ENCODE assay signal across 21 mouse cellular contexts in genomic region chr3:138131168-138131567, GRCm38 (mm10). TPM values are rescaled to one million over a fixed set of nuclear protein-coding genes. Genes with fewer than 3 reads are reported as not detected.
A peak's percentile ranks its signal among the peaks of the same experiment; 100 is the strongest.
DNase-seq lines count a peak whose midpoint lies in the region; ATAC-seq and TF ChIP-seq lines count a peak whose summit lies in the region.
"Had no signal": no experiment of that assay in that cellular context is flagged by ENCODE, and none has a peak within 500 bp of the region (broad histone marks: within the 10 kb centered on the region; RNA-seq: fewer than 3 reads in every experiment).

No protein-coding gene starts in this region.

- ATAC-seq in hindbrain, postnatal 0 days = no peak
- peak; percentile 31 for ATAC-seq in intestine, postnatal 0 days
- ATAC-seq in liver, embryonic 16.5 days (ENCODE audit: low read depth) = peak; percentile 87
- ATAC-seq: activated CD4-positive, CD25-positive, alpha-beta regulatory T cell, adult 4 months; forebrain, embryonic 15.5 days had no signal

- no peak overlapping the region for H3K4me3 ChIP-seq in hindbrain, embryonic 10.5 days
- no peak overlapping the region for H3K4me3 ChIP-seq in hindbrain, postnatal 0 days (ENCODE audit: low read length)
- H3K4me3 ChIP-seq in ES-E14 (ENCODE audit: insufficient read depth in 1 of 2, low read depth in 1 of 2, low read length in 2 of 2, poor library complexity in 1 of 2, severe bottlenecking in 1 of 2) = no peak overlapping the region
- H3K4me3 ChIP-seq in intestine, postnatal 0 days (ENCODE audit: low read depth, low read length) = peak overlapping the region; percentile 54
- peak overlapping the region; percentile 49 for H3K4me3 ChIP-seq in liver, embryonic 16.5 days (ENCODE audit: low read depth, low read length)
- H3K4me3 ChIP-seq in limb, embryonic 10.5 days = no peak overlapping the region
- H3K4me3 ChIP-seq: forebrain, embryonic 15.5 days; layer of hippocampus, adult 2 months; neural tube, embryonic 13.5 days had no signal

- H3K4me2 ChIP-seq in hindbrain, postnatal 0 days (ENCODE audit: low read depth, low read length) = no peak overlapping the region
- peak overlapping the region; percentile 14 for H3K4me2 ChIP-seq in intestine, postnatal 0 days (replicated peaks; ENCODE audit: low read depth)
- H3K4me2 ChIP-seq in liver, embryonic 16.5 days (ENCODE audit: low read depth, low read length) = no peak overlapping the region
- H3K4me2 ChIP-seq: forebrain, embryonic 15.5 days; heart, embryonic 11.5 days; midbrain, embryonic 11.5 days; neural tube, embryonic 13.5 days had no signal

- H3K4me1 ChIP-seq in hindbrain, embryonic 10.5 days (replicated peaks) = peaks cover 11% of the 10 kb centered on the region
- no peaks in the 10 kb centered on the region for H3K4me1 ChIP-seq in hindbrain, postnatal 0 days (ENCODE audit: insufficient read depth, low read length)
- peaks cover 0 to 3% of the 10 kb centered on the region in 2 experiments; a peak in 1 of 4 replicates for H3K4me1 ChIP-seq in ES-E14 (ENCODE audit: control insufficient read depth in 2 of 2, insufficient read depth in 2 of 2, low read length in 2 of 2, poor library complexity in 1 of 2)
- H3K4me1 ChIP-seq in intestine, postnatal 0 days (replicated peaks; ENCODE audit: control insufficient read depth, insufficient read depth, low read length) = no peaks in the 10 kb centered on the region
- H3K4me1 ChIP-seq in liver, embryonic 16.5 days (ENCODE audit: control insufficient read depth, low read depth, low read length) = no peaks in the 10 kb centered on the region; the same call in 1 of the 2 replicates
- no peaks in the 10 kb centered on the region for H3K4me1 ChIP-seq in limb, embryonic 10.5 days
- H3K4me1 ChIP-seq: neural tube, embryonic 13.5 days had no signal

- H3K27ac ChIP-seq in hindbrain, embryonic 10.5 days = peak overlapping the region; percentile 40
- H3K27ac ChIP-seq in hindbrain, postnatal 0 days = no peak overlapping the region
- 0 out of 2 replicates have a peak overlapping the region, but pooled peaks have one; percentile 30 for H3K27ac ChIP-seq in ES-E14 (ENCODE audit: insufficient read depth, low read depth, low read length, poor library complexity, severe bottlenecking)
- peak overlapping the region; percentile 93 for H3K27ac ChIP-seq in intestine, postnatal 0 days (ENCODE audit: low read depth, low read length)
- H3K27ac ChIP-seq in liver, embryonic 16.5 days (ENCODE audit: low read length) = peak overlapping the region; percentile 63
- H3K27ac ChIP-seq in limb, embryonic 10.5 days = no peak overlapping the region
- H3K27ac ChIP-seq: forebrain, embryonic 15.5 days; layer of hippocampus, adult 2 months; neural tube, embryonic 13.5 days had no signal

- in situ Hi-C loops in ES-E14 (cut with MboI; ENCODE audit: low sequenced_read_pairs in 2 of 2, unreplicated experiment in 2 of 2) = loop anchor here in 1 of 2 experiments (25.0 kb wide), 1 partner anchor 344 kb away; no protein-coding TSS in a partner anchor

- H3K27me3 ChIP-seq in hindbrain, embryonic 10.5 days (ENCODE audit: insufficient read depth, poor library complexity, severe bottlenecking) = no peaks in the 10 kb centered on the region
- no peaks in the 10 kb centered on the region for H3K27me3 ChIP-seq in hindbrain, postnatal 0 days (ENCODE audit: insufficient read depth, low read length)
- H3K27me3 ChIP-seq in intestine, postnatal 0 days (replicated peaks; ENCODE audit: control insufficient read depth, insufficient read depth, low read length) = no peaks in the 10 kb centered on the region
- no peaks in the 10 kb centered on the region for H3K27me3 ChIP-seq in liver, embryonic 16.5 days (ENCODE audit: control insufficient read depth, insufficient read depth, low read depth, low read length)
- no peaks in the 10 kb centered on the region for H3K27me3 ChIP-seq in limb, embryonic 10.5 days (ENCODE audit: low read depth, poor library complexity, severe bottlenecking)
- H3K27me3 ChIP-seq: forebrain, embryonic 15.5 days; neural tube, embryonic 13.5 days had no signal

- 54% methylated on average over 9 of the region's 9 CpGs for WGBS in hindbrain, embryonic 10.5 days
- 58% methylated on average over 9 of the region's 9 CpGs for WGBS in hindbrain, postnatal 0 days
- 23% methylated on average over 9 of the region's 9 CpGs for WGBS in intestine, postnatal 0 days
- WGBS in liver, embryonic 16.5 days (ENCODE audit: insufficient replicate concordance) = 56% methylated on average over 9 of the region's 9 CpGs
- WGBS in limb, embryonic 10.5 days = 70% methylated on average over 9 of the region's 9 CpGs

- TF ChIP-seq CTCF in hindbrain, postnatal 0 days (IDR thresholded peaks at IDR 0.05; ENCODE audit: low read depth) = no peak
- no peak for TF ChIP-seq CTCF in intestine, postnatal 0 days (IDR thresholded peaks at IDR 0.05; ENCODE audit: low read depth)

- DNase-seq in hindbrain, embryonic 10.5 days (ENCODE audit: low spot score) = no peak
- DNase-seq in hindbrain, postnatal 0 days (ENCODE audit: low spot score) = no peak
- DNase-seq in ES-E14 (ENCODE audit: low read depth, low spot score) = no peak
- no peak for DNase-seq in thymus, postnatal 0 days (ENCODE audit: low spot score)
- DNase-seq in thymus, adult 18-20 months = no peak
- DNase-seq in limb, embryonic 10.5 days (ENCODE audit: low spot score) = no peak
- DNase-seq: B cell, adult 2 months; cerebellum, postnatal 10 days; heart, postnatal 36 days; lung, adult 2 months; lung, postnatal 4 days; right cerebral cortex, postnatal 25 days; thymus, adult 2 months had no signal

- no peaks in the 10 kb centered on the region for H3K9me3 ChIP-seq in hindbrain, embryonic 10.5 days
- H3K9me3 ChIP-seq in hindbrain, postnatal 0 days (ENCODE audit: low read length) = no peaks in the 10 kb centered on the region
- H3K9me3 ChIP-seq in ES-E14 (ENCODE audit: control insufficient read depth, insufficient read depth, low read depth, low read length) = no peaks in the 10 kb centered on the region
- H3K9me3 ChIP-seq in intestine, postnatal 0 days (ENCODE audit: control insufficient read depth) = no peaks in the 10 kb centered on the region
- H3K9me3 ChIP-seq in liver, embryonic 16.5 days (replicated peaks; ENCODE audit: control insufficient read depth, low read length) = no peaks in the 10 kb centered on the region
- no peaks in the 10 kb centered on the region for H3K9me3 ChIP-seq in limb, embryonic 10.5 days (replicated peaks)
- H3K9me3 ChIP-seq: forebrain, embryonic 15.5 days; neural tube, embryonic 13.5 days had no signal

- H3K36me3 ChIP-seq in hindbrain, embryonic 10.5 days = no peaks in the 10 kb centered on the region
- no peaks in the 10 kb centered on the region for H3K36me3 ChIP-seq in hindbrain, postnatal 0 days (ENCODE audit: insufficient read depth, low read length)
- H3K36me3 ChIP-seq in ES-E14 (ENCODE audit: control insufficient read depth, insufficient read depth, low read length, poor library complexity, severe bottlenecking) = no peaks in the 10 kb centered on the region
- H3K36me3 ChIP-seq in intestine, postnatal 0 days (ENCODE audit: control insufficient read depth, insufficient read depth) = no peaks in the 10 kb centered on the region
- H3K36me3 ChIP-seq in liver, embryonic 16.5 days (ENCODE audit: control insufficient read depth, insufficient read depth) = no peaks in the 10 kb centered on the region
- no peaks in the 10 kb centered on the region for H3K36me3 ChIP-seq in limb, embryonic 10.5 days
- H3K36me3 ChIP-seq: forebrain, embryonic 15.5 days; neural tube, embryonic 13.5 days had no signal

- no peak overlapping the region for H3K9ac ChIP-seq in hindbrain, postnatal 0 days (replicated peaks; ENCODE audit: low read length)
- H3K9ac ChIP-seq in ES-E14 (ENCODE audit: insufficient read depth, low read depth, low read length, poor library complexity, severe bottlenecking) = no peak overlapping the region
- peak overlapping the region; percentile 65 for H3K9ac ChIP-seq in intestine, postnatal 0 days (ENCODE audit: low read depth, low read length)
- H3K9ac ChIP-seq in liver, embryonic 16.5 days (ENCODE audit: low read depth, low read length) = no peak overlapping the region
- H3K9ac ChIP-seq: forebrain, embryonic 15.5 days; neural tube, embryonic 13.5 days had no signal

TF ChIP-seq in ES-E14, 5 proteins besides CTCF, POLR2A, EP300 and RAD21:
- TF ChIP-seq ZNF384 (IDR thresholded peaks at IDR 0.05; ENCODE audit: low read depth, low read length) = no peak
TF ChIP-seq in ES-E14: peak in this region for 0.

RNA-seq across cellular contexts. Expression of gene Trmt10a, which starts 12.1 kb away (rescaled TPM):
- polyA plus RNA-seq in hindbrain, embryonic 10.5 days (2016; fragmentation: Nextera tagmentation; extraction: Ambion mirVana) = 12.5 and 15.1 TPM in 2 replicates
- total RNA-seq in hindbrain, postnatal 0 days (2014; rRNA removed) = 2.8 and 3.1 TPM in 2 replicates
- 8.7 and 9.3 TPM in 2 replicates for polyA plus RNA-seq in hindbrain, postnatal 0 days (2015; fragmentation: Nextera tagmentation; extraction: Ambion mirVana)
- 16.2 and 16.5 TPM in 2 replicates for total RNA-seq in ES-E14 (2012; rRNA removed)
- 4.3 and 4.7 TPM in 2 replicates for polyA plus RNA-seq in intestine, postnatal 0 days (2015; fragmentation: Nextera tagmentation; extraction: Ambion mirVana)
- polyA plus RNA-seq in liver, embryonic 16.5 days (2015; fragmentation: Nextera tagmentation; extraction: Ambion mirVana) = 4.5 and 4.8 TPM in 2 replicates
- polyA plus RNA-seq in thymus, postnatal 0 days (2015; fragmentation: Nextera tagmentation; extraction: Ambion mirVana) = 9.5 and 10.4 TPM in 2 replicates
- polyA plus RNA-seq in limb, embryonic 10.5 days (2016; fragmentation: Nextera tagmentation; extraction: Ambion mirVana) = 16.0 and 17.1 TPM in 2 replicates

RNA-seq across cellular contexts. Expression of gene Mttp, which starts 13.6 kb away (rescaled TPM):
- 9.2 and 9.9 TPM in 2 replicates for polyA plus RNA-seq in hindbrain, embryonic 10.5 days (2016; fragmentation: Nextera tagmentation; extraction: Ambion mirVana)
- 3.3 and 4.5 TPM in 2 replicates for total RNA-seq in hindbrain, postnatal 0 days (2014; rRNA removed)
- 6.3 and 6.6 TPM in 2 replicates for polyA plus RNA-seq in hindbrain, postnatal 0 days (2015; fragmentation: Nextera tagmentation; extraction: Ambion mirVana)
- 10.3 and 10.8 TPM in 2 replicates for total RNA-seq in ES-E14 (2012; rRNA removed)
- polyA plus RNA-seq in intestine, postnatal 0 days (2015; fragmentation: Nextera tagmentation; extraction: Ambion mirVana) = 930 and 998 TPM in 2 replicates
- 45.6 and 48.8 TPM in 2 replicates for polyA plus RNA-seq in liver, embryonic 16.5 days (2015; fragmentation: Nextera tagmentation; extraction: Ambion mirVana)
- 8.6 and 9.9 TPM in 2 replicates for polyA plus RNA-seq in thymus, postnatal 0 days (2015; fragmentation: Nextera tagmentation; extraction: Ambion mirVana)
- 7.5 and 8.9 TPM in 2 replicates for polyA plus RNA-seq in limb, embryonic 10.5 days (2016; fragmentation: Nextera tagmentation; extraction: Ambion mirVana)

Comparison
In these comparisons a context has a peak if more than half of its experiments do, and no peak if none do; other contexts are left out.
1. H3K27ac ChIP-seq: peak in hindbrain, embryonic 10.5 days (single experiment), ES-E14 (single experiment), intestine, postnatal 0 days (single experiment) and liver, embryonic 16.5 days (single experiment); none in hindbrain, postnatal 0 days (single experiment) and limb, embryonic 10.5 days (single experiment).
2. H3K4me3 ChIP-seq: peak in intestine, postnatal 0 days (single experiment) and liver, embryonic 16.5 days (single experiment); none in hindbrain, embryonic 10.5 days (single experiment), hindbrain, postnatal 0 days (single experiment), ES-E14 (0 of 2) and limb, embryonic 10.5 days (single experiment).
3. RNA of gene Mttp, which starts 13.6 kb away (polyA plus RNA-seq): 930 to 998 TPM in intestine, postnatal 0 days; 45.6 to 48.8 TPM in liver, embryonic 16.5 days, 8.6 to 9.9 TPM in thymus, postnatal 0 days, 9.2 to 9.9 TPM in hindbrain, embryonic 10.5 days, 7.5 to 8.9 TPM in limb, embryonic 10.5 days and 6.3 to 6.6 TPM in hindbrain, postnatal 0 days; every median in the first group is over 10 times any median in the second.